Mouse (Mus musculus): ENCODE measurements at regions not wholly inside any gene's neighbourhood (a gene's known extent, or its start where the extent isn't known, plus 50 kb on each side); places are given as distances from the start of the nearest gene placed in this dataset.

- DNase-seq (ENCODE audit: low spot score) = no peak
These were observed 224.3 kb upstream of the Tank start for GRCm38 (mm10) chr2:61354104-61354503.

- no peak for DNase-seq (ENCODE audit: low spot score)
These were observed 230.9 kb upstream of the Tank start for GRCm38 (mm10) chr2:61347451-61347850.

GRCm38 (mm10) chr2:61346012-61346760, 232.2 kb upstream of the Tank start:
- DNase-seq (ENCODE audit: low spot score) = no peak

- DNase-seq (ENCODE audit: low spot score) = no peak
These were observed 233.1 kb upstream of the Tank start for GRCm38 (mm10) chr2:61345311-61345710.

- no peak for DNase-seq (ENCODE audit: low spot score)
These were observed 233.7 kb upstream of the Tank start for GRCm38 (mm10) chr2:61344556-61345131.

GRCm38 (mm10) chr2:61341254-61341653, 237.1 kb upstream of the Tank start:
- DNase-seq (ENCODE audit: low spot score) = no peak

- no peak for DNase-seq (ENCODE audit: low spot score)
These were observed 259.2 kb upstream of the Tank start for GRCm38 (mm10) chr2:61319226-61319625.

- no peak for DNase-seq (ENCODE audit: low spot score)
These were observed 268.0 kb upstream of the Tank start for GRCm38 (mm10) chr2:61310405-61310804.

- DNase-seq (ENCODE audit: low spot score) = no peak
These were observed 269.2 kb upstream of the Tank start for GRCm38 (mm10) chr2:61309219-61309618.

- no peak for DNase-seq (ENCODE audit: low spot score)
These were observed 281.2 kb upstream of the Tank start for GRCm38 (mm10) chr2:61297135-61297534.

GRCm38 (mm10) chr2:61296606-61297005, 281.8 kb upstream of the Tank start:
- DNase-seq (ENCODE audit: low spot score) = no peak

GRCm38 (mm10) chr2:61295261-61295964, 283.0 kb upstream of the Tank start:
- no peak for DNase-seq (ENCODE audit: low spot score)

- DNase-seq (ENCODE audit: low spot score) = no peak
These were observed 290.1 kb upstream of the Tank start for GRCm38 (mm10) chr2:61288246-61288645.

- no peak for DNase-seq (ENCODE audit: low spot score)
These were observed 293.7 kb upstream of the Tank start for GRCm38 (mm10) chr2:61284706-61285105.

- no peak for DNase-seq (ENCODE audit: low spot score)
These were observed 294.4 kb upstream of the Tank start for GRCm38 (mm10) chr2:61283829-61284601.

GRCm38 (mm10) chr2:61272721-61273120, 305.7 kb upstream of the Tank start:
- no peak for DNase-seq (ENCODE audit: low spot score)

GRCm38 (mm10) chr2:61267706-61268105, 304.7 kb upstream of the Rbms1 start:
- no peak for DNase-seq (ENCODE audit: low spot score)

GRCm38 (mm10) chr2:61250068-61250800, 287.2 kb upstream of the Rbms1 start:
- DNase-seq (ENCODE audit: low spot score) = no peak

- DNase-seq (ENCODE audit: low spot score) = no peak
These were observed 285.0 kb upstream of the Rbms1 start for GRCm38 (mm10) chr2:61247956-61248355.

GRCm38 (mm10) chr2:61247336-61247735, 284.3 kb upstream of the Rbms1 start:
- no peak for DNase-seq (ENCODE audit: low spot score)

- no peak for DNase-seq (ENCODE audit: low spot score)
These were observed 283.8 kb upstream of the Rbms1 start for GRCm38 (mm10) chr2:61246691-61247258.
